Mouse (Mus musculus): ENCODE data around the gene Efemp2.
"Not testable (repeated sequence)": the region's sequence is repeated elsewhere in the genome, so short reads cannot be mapped to it uniquely, and the experiment has no call there.

Gene Efemp2

GRCm38 (mm10) chr19:5477668-5478300 lies 4.0 kb downstream of the Efemp2 start:
- no peak for DNase-seq (ENCODE audit: low spot score)

- DNase-seq (ENCODE audit: low spot score) = no peak
Observed at GRCm38 (mm10) chr19:5480016-5480415, 6.3 kb downstream of the Efemp2 start.

- no peak for DNase-seq (ENCODE audit: low spot score)
Observed at GRCm38 (mm10) chr19:5481398-5481797, 7.6 kb downstream of the Efemp2 start.

GRCm38 (mm10) chr19:5483386-5484359 lies 9.9 kb downstream of the Efemp2 start:
- no peak for DNase-seq (ENCODE audit: low spot score)

- no peak for DNase-seq (ENCODE audit: low spot score)
Observed at GRCm38 (mm10) chr19:5484496-5484895, 10.7 kb downstream of the Efemp2 start.

GRCm38 (mm10) chr19:5485371-5485770 lies 11.6 kb downstream of the Efemp2 start:
- no peak for DNase-seq (ENCODE audit: low spot score)

- no peak for DNase-seq (ENCODE audit: low spot score)
Observed at GRCm38 (mm10) chr19:5485821-5486220, 12.1 kb downstream of the Efemp2 start.

GRCm38 (mm10) chr19:5486286-5486685 lies 12.5 kb downstream of the Efemp2 start:
- no peak for DNase-seq (ENCODE audit: low spot score)

- DNase-seq (ENCODE audit: low spot score) = no peak
Observed at GRCm38 (mm10) chr19:5486771-5487170, 13.0 kb downstream of the Efemp2 start.

- peak; percentile 90 for DNase-seq (ENCODE audit: low spot score)
Observed at GRCm38 (mm10) chr19:5487768-5488550, 14.2 kb downstream of the Efemp2 start, which contains the start of gene Mus81. TSS of gene Mus81 (minus strand) at chr19:5488402.

- peak; percentile 96 for DNase-seq (ENCODE audit: low spot score)
Observed at GRCm38 (mm10) chr19:5488878-5489571, 15.3 kb downstream of the Efemp2 start.

- not testable (repeated sequence) for DNase-seq (ENCODE audit: low spot score)
Observed at GRCm38 (mm10) chr19:5489721-5490120, 16.0 kb downstream of the Efemp2 start.

GRCm38 (mm10) chr19:5490313-5490897 lies 16.7 kb downstream of the Efemp2 start, which contains the start of gene Cfl1:
TSS of gene Cfl1 (plus strand) at chr19:5490455.
- peak; percentile 86 for DNase-seq (ENCODE audit: low spot score)

- peak; percentile 75 for DNase-seq (ENCODE audit: low spot score)
Observed at GRCm38 (mm10) chr19:5490898-5491708, 17.3 kb downstream of the Efemp2 start.

GRCm38 (mm10) chr19:5492641-5493040 lies 18.9 kb downstream of the Efemp2 start:
- no peak for DNase-seq (ENCODE audit: low spot score)

- DNase-seq (ENCODE audit: low spot score) = not testable (repeated sequence)
Observed at GRCm38 (mm10) chr19:5493301-5493721, 19.6 kb downstream of the Efemp2 start.

- DNase-seq (ENCODE audit: low spot score) = no peak
Observed at GRCm38 (mm10) chr19:5494314-5494713, 20.6 kb downstream of the Efemp2 start.

GRCm38 (mm10) chr19:5495353-5496051 lies 21.7 kb downstream of the Efemp2 start:
- DNase-seq (ENCODE audit: low spot score) = no peak

GRCm38 (mm10) chr19:5496052-5496370 lies 22.3 kb downstream of the Efemp2 start:
- no peak for DNase-seq (ENCODE audit: low spot score)
